Mouse (Mus musculus) C2C12 (cell line): ENCODE results near the gene Frmd4a. TPM values are rescaled to one million over a fixed set of nuclear protein-coding genes. Genes with fewer than 3 reads are reported as not detected.

Source experiments
- H3K27me3 ChIP-seq: one replicate; pipeline ENCODE4 v1.6.1; 2011; ENCODE audit not compliant: control insufficient read depth, insufficient read depth, insufficient read length
- H3K36me3 ChIP-seq: one replicate; pipeline ENCODE4 v1.6.1; 2011; ENCODE audit not compliant: control insufficient read depth, insufficient read depth
- H3K4me3 ChIP-seq: one replicate; pipeline ENCODE4 v1.5.1; 2011; ENCODE audit warnings: mild to moderate bottlenecking, control low read depth; ENCODE audit not compliant: poor library complexity, insufficient read depth, severe bottlenecking
- H3K79me2 ChIP-seq: one replicate; pipeline ENCODE4 v1.6.1; 2011; ENCODE audit not compliant: control insufficient read depth, insufficient read depth
- H3K79me3 ChIP-seq: one replicate; pipeline ENCODE4 v1.6.1; 2011; ENCODE audit warnings: low read depth, control low read depth
- H3ac ChIP-seq: one replicate; pipeline ENCODE3; 2011; ENCODE audit warnings: low read depth; ENCODE audit not compliant: control insufficient read depth, insufficient read length
- CEBPB ChIP-seq: IDR thresholded peaks from one replicate; pipeline ENCODE4 v1.6.1; 2011; ENCODE audit warnings: low read depth, mild to moderate bottlenecking, control low read depth, moderate library complexity
- CTCF ChIP-seq: IDR thresholded peaks from one replicate; pipeline ENCODE4 v1.5.1; 2011; ENCODE audit not compliant: control insufficient read depth, insufficient read depth, insufficient read length
- FOSL1 ChIP-seq: IDR thresholded peaks from one replicate; pipeline ENCODE4 v1.8.0; 2011; ENCODE audit warnings: mild to moderate bottlenecking, low read length; ENCODE audit not compliant: poor library complexity, insufficient read depth, severe bottlenecking
- MAX ChIP-seq: IDR thresholded peaks from one replicate; pipeline ENCODE4 v1.6.1; 2011; ENCODE audit warnings: mild to moderate bottlenecking, control low read depth
- MYOD1 ChIP-seq: IDR thresholded peaks from one replicate; pipeline ENCODE4 v1.6.1; 2011; ENCODE audit warnings: low read depth; ENCODE audit not compliant: control insufficient read depth, insufficient read length
- MYOG ChIP-seq: IDR thresholded peaks from one replicate; pipeline ENCODE4 v1.6.1; 2011; ENCODE audit not compliant: control insufficient read depth, insufficient read length; ENCODE audit errors: extremely low read depth
- USF1 ChIP-seq: IDR thresholded peaks from one replicate; pipeline ENCODE4 v1.6.1; 2011; ENCODE audit warnings: low read depth, mild to moderate bottlenecking, control low read depth, moderate library complexity
- polyA plus RNA-seq: library from polyadenylated mRNA; unstranded; fragments of >200 nt; fragmentation: generic; extraction: Trizol; gene quantifications from one replicate; pipeline ENCODE4 v1.2.1, GENCODE M21; 2012; ENCODE audit warnings: missing spikeins

Frmd4a gene
- polyA plus RNA-seq, 1 experiment: 32.7 TPM

- H3ac ChIP-seq: no peak overlapping the region
- TF ChIP-seq MYOD1 (no peak), MAX (no peak), FOSL1 (no peak), CEBPB (no peak), CTCF (no peak), USF1 (no peak), MYOG (no peak)
- no peaks in the 10 kb centered on the region for H3K79me2 ChIP-seq
- peaks cover 99% of the 10 kb centered on the region for H3K36me3 ChIP-seq
- H3K79me3 ChIP-seq: no peaks in the 10 kb centered on the region
- no peaks in the 10 kb centered on the region for H3K27me3 ChIP-seq
- H3K4me3 ChIP-seq: no peak overlapping the region
Observed at GRCm38 (mm10) chr2:4601034-4601890, 583.7 kb downstream of the Frmd4a start.

GRCm38 (mm10) chr2:4603361-4603945, 585.9 kb downstream of the Frmd4a start:
- Histone ChIP-seq H3K79me2 (no peaks in the 10 kb centered on the region), H3ac (no peak overlapping the region), H3K27me3 (no peaks in the 10 kb centered on the region), H3K36me3 (peaks cover 99% of the 10 kb centered on the region), H3K4me3 (no peak overlapping the region), H3K79me3 (no peaks in the 10 kb centered on the region)
- no peak for TF ChIP-seq USF1
- TF ChIP-seq CTCF: no peak
- TF ChIP-seq MYOD1: no peak
- TF ChIP-seq MYOG: no peak
- TF ChIP-seq CEBPB: no peak

- Histone ChIP-seq H3ac (no peak overlapping the region), H3K79me3 (no peaks in the 10 kb centered on the region), H3K4me3 (no peak overlapping the region), H3K79me2 (no peaks in the 10 kb centered on the region), H3K36me3 (peaks cover 98% of the 10 kb centered on the region), H3K27me3 (no peaks in the 10 kb centered on the region)
- TF ChIP-seq CTCF (no peak), MAX (no peak), MYOD1 (no peak), CEBPB (no peak), MYOG (no peak), USF1 (no peak), FOSL1 (no peak)
Observed at GRCm38 (mm10) chr2:4606559-4606958, 589.0 kb downstream of the Frmd4a start.

- H3K79me3 ChIP-seq: no peaks in the 10 kb centered on the region
- no peaks in the 10 kb centered on the region for H3K27me3 ChIP-seq
- TF ChIP-seq MYOG (no peak), CTCF (no peak), USF1 (no peak), FOSL1 (no peak), MYOD1 (no peak), CEBPB (no peak), MAX (no peak)
- no peak overlapping the region for H3ac ChIP-seq
- H3K36me3 ChIP-seq: peaks cover 98% of the 10 kb centered on the region
- H3K4me3 ChIP-seq: no peak overlapping the region
- no peaks in the 10 kb centered on the region for H3K79me2 ChIP-seq
Observed at GRCm38 (mm10) chr2:4608253-4608652, 590.7 kb downstream of the Frmd4a start.

GRCm38 (mm10) chr2:4609433-4609832, 591.9 kb downstream of the Frmd4a start:
- H3ac ChIP-seq: no peak overlapping the region
- H3K36me3 ChIP-seq: peaks cover 92% of the 10 kb centered on the region
- no peak for TF ChIP-seq MYOG
- TF ChIP-seq USF1: no peak
- no peak for TF ChIP-seq CEBPB
- no peak for TF ChIP-seq FOSL1
- TF ChIP-seq CTCF: no peak
- no peak for TF ChIP-seq MYOD1
- no peak for TF ChIP-seq MAX
- H3K4me3 ChIP-seq: no peak overlapping the region
- no peaks in the 10 kb centered on the region for H3K79me3 ChIP-seq
- H3K27me3 ChIP-seq: no peaks in the 10 kb centered on the region
- H3K79me2 ChIP-seq: no peaks in the 10 kb centered on the region

- Histone ChIP-seq H3K79me2 (no peaks in the 10 kb centered on the region), H3ac (no peak overlapping the region), H3K4me3 (no peak overlapping the region), H3K79me3 (no peaks in the 10 kb centered on the region), H3K27me3 (no peaks in the 10 kb centered on the region), H3K36me3 (peaks cover 74% of the 10 kb centered on the region)
- TF ChIP-seq MAX (no peak), MYOD1 (no peak), USF1 (no peak), CTCF (no peak), CEBPB (no peak), FOSL1 (no peak), MYOG (no peak)
Observed at GRCm38 (mm10) chr2:4611295-4611694, 593.8 kb downstream of the Frmd4a start.
